Mouse (Mus musculus): Measurements from ENCODE around the gene Lama2. TPM values are rescaled to one million over a fixed set of nuclear protein-coding genes. Genes with fewer than 3 reads are reported as not detected.
"Not testable (repeated sequence)": the region's sequence is repeated elsewhere in the genome, so short reads cannot be mapped to it uniquely, and the experiment has no call there.

Gene Lama2
- polyA plus RNA-seq, 1 experiment from 2014 or later, result 33.2 TPM

GRCm38 (mm10) chr10:26948331-26948730, 671.2 kb downstream of the Lama2 start:
- Histone ChIP-seq H3K27me3 (ENCODE audit: control insufficient read depth, insufficient read depth, low read length) (no peaks in the 10 kb centered on the region), H3K27ac (replicated peaks in 1 of 2; ENCODE audit: control insufficient read depth in 1 of 2, insufficient read depth in 1 of 2, low read depth in 2 of 2, low read length in 2 of 2) (no peak overlapping the region), H3K36me3 (ENCODE audit: control insufficient read depth, insufficient read depth, low read length) (no peaks in the 10 kb centered on the region), H3K9me3 (ENCODE audit: control insufficient read depth, low read length) (no peaks in the 10 kb centered on the region), H3K9ac (ENCODE audit: low read length) (no peak overlapping the region), H3K4me2 (ENCODE audit: low read length) (no peak overlapping the region), H3K4me3 (ENCODE audit: control insufficient read depth in 1 of 2, insufficient read depth in 1 of 2, low read depth in 1 of 2, low read length in 2 of 2) (no peak overlapping the region), H3K4me1 (ENCODE audit: control insufficient read depth in 2 of 2, insufficient read depth in 2 of 2, low read length in 2 of 2) (no peaks in the 10 kb centered on the region; a peak in 1 of 4 replicates)
- WGBS, result 12% methylated on average over 2 of the region's 2 CpGs
- ATAC-seq (ENCODE audit: insufficient number of reproducible peaks, insufficient read depth, low FRiP score, low read depth), result no peak

- H3K36me3 ChIP-seq (ENCODE audit: control insufficient read depth, insufficient read depth, low read length), result no peaks in the 10 kb centered on the region
- no peaks in the 10 kb centered on the region for H3K4me1 ChIP-seq (ENCODE audit: control insufficient read depth in 2 of 2, insufficient read depth in 2 of 2, low read length in 2 of 2)
- no peak overlapping the region for H3K4me3 ChIP-seq (ENCODE audit: control insufficient read depth in 1 of 2, insufficient read depth in 1 of 2, low read depth in 1 of 2, low read length in 2 of 2)
- no peak overlapping the region for H3K27ac ChIP-seq (replicated peaks in 1 of 2; ENCODE audit: control insufficient read depth in 1 of 2, insufficient read depth in 1 of 2, low read depth in 2 of 2, low read length in 2 of 2)
- H3K9me3 ChIP-seq (ENCODE audit: control insufficient read depth, low read length), result no peaks in the 10 kb centered on the region
- no peak overlapping the region for H3K4me2 ChIP-seq (ENCODE audit: low read length)
- no peaks in the 10 kb centered on the region for H3K27me3 ChIP-seq (ENCODE audit: control insufficient read depth, insufficient read depth, low read length)
- no peak overlapping the region for H3K9ac ChIP-seq (ENCODE audit: low read length)
- WGBS, result 52% methylated on average over 1 of the region's 1 CpGs
- ATAC-seq (ENCODE audit: insufficient number of reproducible peaks, insufficient read depth, low FRiP score, low read depth), result no peak
These were observed 680.0 kb downstream of the Lama2 start for GRCm38 (mm10) chr10:26939549-26939948.

DNA sequence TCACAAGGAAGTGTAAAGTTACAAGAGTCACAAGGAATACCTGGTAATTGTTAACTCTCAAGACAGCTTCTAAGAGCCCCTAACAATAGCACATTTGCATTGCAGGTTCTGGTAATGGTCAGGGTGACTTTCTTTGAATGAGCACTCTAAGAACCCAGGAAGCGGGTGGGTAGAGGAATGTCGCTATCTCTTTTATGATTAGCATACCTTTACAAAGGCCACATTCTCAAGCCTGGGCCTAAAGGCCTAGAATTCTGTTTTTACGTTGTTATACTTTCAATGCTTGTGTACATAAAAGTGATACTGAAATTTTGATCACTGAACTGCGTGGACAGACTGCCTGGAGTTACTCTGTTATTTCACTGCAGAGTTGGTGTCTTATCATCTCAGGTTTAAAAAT, 681.1 kb downstream of the Lama2 start:
- WGBS, result 58% methylated on average over 4 of the region's 4 CpGs
- H3K4me3 ChIP-seq (ENCODE audit: control insufficient read depth in 1 of 2, insufficient read depth in 1 of 2, low read depth in 1 of 2, low read length in 2 of 2); H3K9ac ChIP-seq (ENCODE audit: low read length); H3K4me1 ChIP-seq (ENCODE audit: control insufficient read depth in 2 of 2, insufficient read depth in 2 of 2, low read length in 2 of 2); H3K36me3 ChIP-seq (ENCODE audit: control insufficient read depth, insufficient read depth, low read length); H3K27me3 ChIP-seq (ENCODE audit: control insufficient read depth, insufficient read depth, low read length); H3K4me2 ChIP-seq (ENCODE audit: low read length); H3K9me3 ChIP-seq (ENCODE audit: control insufficient read depth, low read length); ATAC-seq (ENCODE audit: insufficient number of reproducible peaks, insufficient read depth, low FRiP score, low read depth); H3K27ac ChIP-seq (replicated peaks in 1 of 2; ENCODE audit: control insufficient read depth in 1 of 2, insufficient read depth in 1 of 2, low read depth in 2 of 2, low read length in 2 of 2): not testable (repeated sequence)

DNA sequence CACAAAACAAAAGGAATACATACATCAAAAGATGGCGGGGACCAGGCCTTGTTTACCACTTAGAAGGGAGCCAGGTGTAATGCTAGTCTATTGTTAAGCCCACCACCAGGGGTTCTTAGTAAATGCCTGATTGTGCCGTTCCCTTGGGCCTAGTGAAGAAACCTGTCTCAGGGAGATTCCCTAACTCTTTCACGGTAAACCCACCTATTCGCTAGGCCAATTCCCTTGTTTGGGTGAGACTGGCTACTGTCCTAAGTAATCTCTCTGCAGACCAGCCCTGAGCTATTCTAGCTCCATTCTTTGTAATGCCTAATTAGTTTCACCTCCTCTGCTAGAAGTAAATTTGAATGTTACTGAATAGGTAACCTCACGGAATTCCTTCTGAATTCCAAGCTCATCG, 683.5 kb downstream of the Lama2 start:
- not testable (repeated sequence) for H3K9me3 ChIP-seq (ENCODE audit: control insufficient read depth, low read length); H3K36me3 ChIP-seq (ENCODE audit: control insufficient read depth, insufficient read depth, low read length); ATAC-seq (ENCODE audit: insufficient number of reproducible peaks, insufficient read depth, low FRiP score, low read depth); H3K27me3 ChIP-seq (ENCODE audit: control insufficient read depth, insufficient read depth, low read length); H3K4me3 ChIP-seq (ENCODE audit: control insufficient read depth in 1 of 2, insufficient read depth in 1 of 2, low read depth in 1 of 2, low read length in 2 of 2); H3K9ac ChIP-seq (ENCODE audit: low read length); H3K27ac ChIP-seq (replicated peaks in 1 of 2; ENCODE audit: control insufficient read depth in 1 of 2, insufficient read depth in 1 of 2, low read depth in 2 of 2, low read length in 2 of 2); H3K4me2 ChIP-seq (ENCODE audit: low read length); H3K4me1 ChIP-seq (ENCODE audit: control insufficient read depth in 2 of 2, insufficient read depth in 2 of 2, low read length in 2 of 2)
- WGBS, result 90% methylated on average over 6 of the region's 6 CpGs

Measured in heart, embryonic 14.5 days (tissue).